Mouse (Mus musculus): ENCODE measurements at regions not wholly inside any gene's neighbourhood (a gene's known extent, or its start where the extent isn't known, plus 50 kb on each side); places are given as distances from the start of the nearest gene placed in this dataset.

DNA sequence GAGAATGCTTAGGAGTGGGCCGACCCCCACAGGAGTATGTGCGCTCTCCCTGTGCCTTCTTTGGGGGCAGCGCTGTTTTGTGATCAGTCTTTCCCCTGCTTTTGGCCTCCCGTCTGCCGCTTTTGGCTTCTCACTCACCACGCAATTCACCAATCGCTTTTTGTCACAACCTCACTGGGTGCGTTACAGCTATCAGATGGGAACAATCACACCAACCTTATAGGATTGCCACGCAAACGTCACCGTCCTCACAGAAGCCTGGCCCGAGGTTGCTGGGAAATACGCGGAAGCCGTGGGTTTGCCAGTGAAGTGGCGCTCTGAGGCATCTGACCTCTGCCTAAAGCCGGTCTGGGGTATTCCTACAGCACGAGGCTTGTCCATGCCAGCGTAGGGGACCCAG is 111.1 kb downstream of the Ddx11 start:
- Histone ChIP-seq H3K27ac (ENCODE audit: low read depth, low read length) (no peak overlapping the region), H3K9me3 (ENCODE audit: low read length) (no peaks in the 10 kb centered on the region), H3K36me3 (ENCODE audit: insufficient read depth) (no peaks in the 10 kb centered on the region), H3K27me3 (ENCODE audit: insufficient read depth, low read length) (no peaks in the 10 kb centered on the region), H3K4me2 (ENCODE audit: low read depth) (no peak overlapping the region), H3K4me3 (ENCODE audit: low read depth, low read length) (no peak overlapping the region), H3K4me1 (ENCODE audit: insufficient read depth) (no peaks in the 10 kb centered on the region), H3K9ac (no peak overlapping the region)
- ATAC-seq (no peak), DNase-seq (no peak)
- no peak for TF ChIP-seq CTCF (IDR thresholded peaks at IDR 0.05; ENCODE audit: low read depth)
- WGBS, result 65% methylated on average over 19 of the region's 19 CpGs

DNA sequence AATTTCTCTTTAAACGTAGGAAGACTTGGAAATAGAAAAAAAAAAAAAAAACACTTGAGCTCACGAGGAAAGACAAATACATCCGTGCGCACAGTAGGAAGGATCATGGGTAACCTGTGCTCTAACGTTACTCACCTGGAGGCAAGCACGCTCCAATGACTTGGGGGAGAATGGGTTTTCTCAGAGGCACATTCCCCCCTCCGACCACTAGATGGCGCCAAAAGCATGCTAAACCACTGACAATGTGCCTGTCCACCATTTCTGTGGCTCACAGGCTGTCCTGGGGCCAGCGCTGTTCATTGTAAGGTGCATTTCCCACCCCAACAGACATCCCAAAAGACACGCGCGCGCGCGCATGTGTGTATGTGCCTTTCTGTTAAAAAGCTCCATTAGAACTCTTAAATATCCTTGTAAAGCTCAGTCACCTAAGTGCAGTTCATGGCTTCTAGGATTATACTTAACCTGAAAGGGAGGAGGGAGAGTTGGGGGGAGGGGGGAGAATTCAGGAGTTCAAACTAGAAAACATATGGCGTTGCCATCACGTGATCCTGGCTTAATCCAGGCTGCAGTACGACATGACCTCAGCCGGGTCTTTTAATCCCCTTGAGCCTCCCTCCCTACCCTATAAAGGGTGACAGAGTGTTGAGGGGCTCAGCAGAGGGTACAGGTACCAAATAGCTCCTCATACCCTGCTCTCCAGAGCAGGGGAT is 111.9 kb downstream of the Ddx11 start:
- DNase-seq, result peak; percentile 92
- 2% methylated on average over 19 of the region's 19 CpGs for WGBS
- H3K27ac ChIP-seq (ENCODE audit: low read depth, low read length), result no peak overlapping the region
- H3K36me3 ChIP-seq (ENCODE audit: insufficient read depth), result no peaks in the 10 kb centered on the region
- H3K9me3 ChIP-seq (ENCODE audit: low read length), result no peaks in the 10 kb centered on the region
- 0 out of 2 replicates have a peak overlapping the region, but pooled peaks have one; percentile 6 for H3K9ac ChIP-seq
- peak overlapping the region; percentile 14; the same call in 1 of the 2 replicates for H3K4me3 ChIP-seq (ENCODE audit: low read depth, low read length)
- H3K4me1 ChIP-seq (ENCODE audit: insufficient read depth), result no peaks in the 10 kb centered on the region
- H3K27me3 ChIP-seq (ENCODE audit: insufficient read depth, low read length), result no peaks in the 10 kb centered on the region
- H3K4me2 ChIP-seq (ENCODE audit: low read depth), result peak overlapping the region; percentile 44
- peak; percentile 99 for TF ChIP-seq CTCF (IDR thresholded peaks at IDR 0.05; ENCODE audit: low read depth)
- ATAC-seq, result peak; percentile 69

DNA sequence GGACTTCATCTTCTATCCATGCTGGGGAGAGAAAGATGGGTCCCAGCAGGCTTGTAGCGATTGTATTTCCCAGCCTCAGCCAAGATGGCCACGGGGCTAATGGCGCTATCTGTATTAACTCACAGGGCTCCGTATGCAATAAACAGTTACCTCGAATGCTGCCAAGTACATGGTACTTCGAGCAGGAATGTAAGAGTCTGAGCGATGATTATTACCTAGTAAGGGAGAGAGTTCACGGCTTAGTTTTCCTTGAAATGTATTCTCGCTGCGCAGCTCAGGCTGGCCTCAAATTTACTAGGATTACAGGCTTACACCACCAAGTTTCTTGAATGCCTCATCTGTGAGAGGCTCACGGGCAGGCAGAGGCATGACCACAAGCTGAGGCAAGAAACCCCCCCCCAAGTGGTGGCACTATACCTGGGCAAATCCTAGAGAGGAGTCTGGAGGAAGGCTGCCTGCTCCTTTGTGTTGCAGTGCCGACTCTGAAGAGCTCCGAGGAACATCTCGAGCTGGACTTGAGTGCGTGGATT is 112.6 kb downstream of the Ddx11 start:
- peak; percentile 18 for DNase-seq
- WGBS, result 79% methylated on average over 15 of the region's 15 CpGs
- no peak overlapping the region for H3K9ac ChIP-seq
- no peaks in the 10 kb centered on the region for H3K27me3 ChIP-seq (ENCODE audit: insufficient read depth, low read length)
- H3K4me2 ChIP-seq (ENCODE audit: low read depth), result peak overlapping the region; percentile 44; the same call in 1 of the 2 replicates
- no peaks in the 10 kb centered on the region for H3K36me3 ChIP-seq (ENCODE audit: insufficient read depth)
- no peak overlapping the region for H3K27ac ChIP-seq (ENCODE audit: low read depth, low read length)
- TF ChIP-seq CTCF (IDR thresholded peaks at IDR 0.05; ENCODE audit: low read depth), result no peak
- no peak overlapping the region for H3K4me3 ChIP-seq (ENCODE audit: low read depth, low read length)
- H3K4me1 ChIP-seq (ENCODE audit: insufficient read depth), result no peaks in the 10 kb centered on the region
- no peak for ATAC-seq
- H3K9me3 ChIP-seq (ENCODE audit: low read length), result no peaks in the 10 kb centered on the region

DNA sequence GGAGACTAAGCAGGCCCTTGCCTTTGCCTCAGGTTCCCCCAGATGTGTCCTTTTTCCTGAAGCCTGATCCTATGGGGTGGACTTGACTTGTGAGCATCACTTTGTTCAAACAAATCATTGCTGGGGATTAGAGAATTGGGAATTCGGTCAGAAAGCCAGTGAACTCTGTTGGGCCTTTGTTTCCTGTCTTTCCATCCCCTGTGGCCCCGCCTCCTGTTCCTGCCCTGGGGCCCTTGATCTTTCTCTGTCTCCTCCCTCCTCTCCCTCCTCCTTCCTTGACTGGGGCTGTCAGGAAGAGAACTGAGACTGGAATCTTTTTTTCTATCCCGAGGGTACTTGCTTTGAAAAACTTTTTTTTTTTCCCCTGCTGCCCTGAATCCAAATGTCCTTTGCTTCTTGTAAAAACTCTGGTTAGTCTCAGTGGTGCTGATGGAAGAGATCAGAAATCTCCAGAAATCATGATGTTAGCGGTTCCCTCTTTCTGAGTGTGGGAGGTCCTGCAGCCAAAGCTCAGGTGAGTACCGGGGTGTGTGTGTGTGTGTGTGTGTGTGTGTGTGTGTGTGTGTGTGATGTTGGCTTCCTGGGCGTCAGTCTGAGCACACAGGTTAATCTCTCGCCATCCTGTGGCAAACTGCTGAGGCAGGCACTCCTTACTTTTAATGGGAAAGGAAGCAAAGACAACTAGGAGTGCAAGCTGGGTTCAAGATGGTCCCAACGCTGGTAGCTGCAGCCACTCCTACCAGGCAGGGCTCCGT is 118.7 kb downstream of the Ddx11 start:
- Histone ChIP-seq H3K27ac (ENCODE audit: low read depth, low read length) (no peak overlapping the region), H3K9me3 (ENCODE audit: low read length) (no peaks in the 10 kb centered on the region), H3K4me2 (ENCODE audit: low read depth) (no peak overlapping the region), H3K9ac (no peak overlapping the region), H3K4me3 (ENCODE audit: low read depth, low read length) (no peak overlapping the region), H3K4me1 (ENCODE audit: insufficient read depth) (no peaks in the 10 kb centered on the region), H3K36me3 (ENCODE audit: insufficient read depth) (no peaks in the 10 kb centered on the region), H3K27me3 (ENCODE audit: insufficient read depth, low read length) (no peaks in the 10 kb centered on the region)
- DNase-seq (no peak), ATAC-seq (no peak)
- no peak for TF ChIP-seq CTCF (IDR thresholded peaks at IDR 0.05; ENCODE audit: low read depth)
- 20% methylated on average over 9 of the region's 9 CpGs for WGBS

DNA sequence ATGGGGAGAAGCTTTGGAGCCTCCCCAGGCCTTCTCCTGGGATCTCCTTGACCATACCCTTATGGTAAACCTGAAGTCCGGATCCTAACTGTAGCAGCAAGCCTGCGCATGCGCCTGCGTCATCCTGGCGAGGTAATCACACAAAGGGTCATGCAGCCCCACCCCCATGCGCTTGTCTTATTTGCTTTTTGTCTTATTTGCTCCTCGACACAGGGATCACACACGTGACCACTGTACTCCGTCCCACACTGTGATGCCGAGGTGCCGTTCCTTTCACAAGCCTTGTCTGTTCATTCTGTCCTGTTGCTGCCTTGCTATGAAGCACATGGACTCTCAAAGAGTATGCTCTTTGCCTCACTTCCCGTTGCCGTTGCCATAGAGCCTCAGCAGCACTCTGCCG is 120.9 kb downstream of the Ddx11 start:
- H3K27me3 ChIP-seq (ENCODE audit: insufficient read depth, low read length), result no peaks in the 10 kb centered on the region
- H3K9me3 ChIP-seq (ENCODE audit: low read length), result no peaks in the 10 kb centered on the region
- 91% methylated on average over 14 of the region's 14 CpGs for WGBS
- DNase-seq (no peak), ATAC-seq (no peak)
- no peak overlapping the region for H3K4me2 ChIP-seq (ENCODE audit: low read depth)
- H3K4me1 ChIP-seq (ENCODE audit: insufficient read depth), result no peaks in the 10 kb centered on the region
- H3K9ac ChIP-seq, result no peak overlapping the region
- H3K36me3 ChIP-seq (ENCODE audit: insufficient read depth), result no peaks in the 10 kb centered on the region
- no peak overlapping the region for H3K27ac ChIP-seq (ENCODE audit: low read depth, low read length)
- no peak overlapping the region for H3K4me3 ChIP-seq (ENCODE audit: low read depth, low read length)
- TF ChIP-seq CTCF (IDR thresholded peaks at IDR 0.05; ENCODE audit: low read depth), result no peak

DNA sequence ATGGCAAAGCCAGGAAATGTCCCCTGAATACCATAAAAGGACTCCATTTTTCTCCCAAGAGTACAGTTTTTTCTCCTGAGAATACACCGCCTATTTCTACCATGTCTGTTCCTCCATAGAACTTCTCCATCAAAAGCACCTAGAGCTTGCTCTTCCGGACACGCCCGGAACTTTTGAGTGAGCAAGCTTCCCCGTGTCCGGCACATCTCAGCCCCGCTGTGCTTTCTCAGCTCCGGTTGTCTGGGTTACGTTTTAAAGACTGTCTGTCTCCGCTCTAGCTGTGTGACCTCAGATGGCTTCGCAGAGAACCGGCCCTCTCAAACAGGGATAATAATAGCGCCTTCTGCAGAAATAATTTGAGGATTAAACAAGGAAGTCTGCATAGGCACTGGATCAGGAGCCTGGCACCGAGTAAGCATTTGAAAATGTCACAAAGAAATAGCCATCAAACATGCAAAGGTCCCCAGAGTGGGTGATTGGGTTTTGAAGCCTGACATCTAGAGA is 122.8 kb downstream of the Ddx11 start:
- no peak for TF ChIP-seq CTCF (IDR thresholded peaks at IDR 0.05; ENCODE audit: low read depth)
- H3K27ac ChIP-seq (ENCODE audit: low read depth, low read length), result no peak overlapping the region
- no peaks in the 10 kb centered on the region for H3K9me3 ChIP-seq (ENCODE audit: low read length)
- H3K27me3 ChIP-seq (ENCODE audit: insufficient read depth, low read length), result no peaks in the 10 kb centered on the region
- no peaks in the 10 kb centered on the region for H3K36me3 ChIP-seq (ENCODE audit: insufficient read depth)
- ATAC-seq (0 out of 2 replicates have a peak, but pooled peaks have one; percentile 10), DNase-seq (no peak)
- H3K4me2 ChIP-seq (ENCODE audit: low read depth), result no peak overlapping the region
- no peak overlapping the region for H3K4me3 ChIP-seq (ENCODE audit: low read depth, low read length)
- no peaks in the 10 kb centered on the region for H3K4me1 ChIP-seq (ENCODE audit: insufficient read depth)
- H3K9ac ChIP-seq, result no peak overlapping the region
- 71% methylated on average over 14 of the region's 14 CpGs for WGBS

DNA sequence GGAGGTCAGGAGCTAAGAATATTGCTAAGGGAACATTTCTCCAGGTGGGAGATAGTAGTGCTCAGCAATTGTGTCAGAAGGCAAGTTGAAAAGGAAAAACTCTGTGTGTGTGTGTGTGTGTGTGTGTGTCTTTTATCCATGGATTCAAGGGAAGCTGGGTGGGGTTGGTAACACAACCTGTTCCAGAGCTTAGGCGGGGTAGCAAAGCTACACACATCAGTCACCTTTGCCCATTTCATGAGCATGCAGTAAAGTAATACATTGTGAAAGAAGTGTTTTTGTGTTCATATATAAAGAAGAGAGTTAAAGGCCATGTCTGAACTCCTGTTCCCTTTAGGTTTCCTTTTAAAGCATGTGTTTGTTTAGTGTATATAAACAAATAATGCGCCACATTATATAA is 128.2 kb downstream of the Ddx11 start:
- no peaks in the 10 kb centered on the region for H3K36me3 ChIP-seq (ENCODE audit: insufficient read depth)
- DNase-seq (no peak), ATAC-seq (no peak)
- H3K9ac ChIP-seq, result no peak overlapping the region
- H3K9me3 ChIP-seq (ENCODE audit: low read length), result no peaks in the 10 kb centered on the region
- no peak overlapping the region for H3K4me2 ChIP-seq (ENCODE audit: low read depth)
- no peak overlapping the region for H3K4me3 ChIP-seq (ENCODE audit: low read depth, low read length)
- H3K4me1 ChIP-seq (ENCODE audit: insufficient read depth), result no peaks in the 10 kb centered on the region
- 97% methylated on average over 2 of the region's 2 CpGs for WGBS
- no peak for TF ChIP-seq CTCF (IDR thresholded peaks at IDR 0.05; ENCODE audit: low read depth)
- H3K27me3 ChIP-seq (ENCODE audit: insufficient read depth, low read length), result no peaks in the 10 kb centered on the region
- H3K27ac ChIP-seq (ENCODE audit: low read depth, low read length), result no peak overlapping the region
